Mouse (Mus musculus) left cerebral cortex, adult 8-10 months (tissue): ENCODE measurements around the gene Adra1b. TPM values are rescaled to one million over a fixed set of nuclear protein-coding genes. Genes with fewer than 3 reads are reported as not detected.

ENCODE experiments used
- DNase-seq, 2 experiments: peaks; one replicate each; pipeline ENCODE4 v3.0.0; 2022; ENCODE audit warnings: low spot score in 2 of 2
- total RNA-seq, 4 experiments: library from RNA; stranded (reverse); gene quantifications; 2 replicates each; pipeline ENCODE4 v1.2.4; 2022

Adra1b gene
- total RNA-seq, 4 experiments from 2014 or later = 25.8 to 30.3 (median 26.6) TPM

DNA sequence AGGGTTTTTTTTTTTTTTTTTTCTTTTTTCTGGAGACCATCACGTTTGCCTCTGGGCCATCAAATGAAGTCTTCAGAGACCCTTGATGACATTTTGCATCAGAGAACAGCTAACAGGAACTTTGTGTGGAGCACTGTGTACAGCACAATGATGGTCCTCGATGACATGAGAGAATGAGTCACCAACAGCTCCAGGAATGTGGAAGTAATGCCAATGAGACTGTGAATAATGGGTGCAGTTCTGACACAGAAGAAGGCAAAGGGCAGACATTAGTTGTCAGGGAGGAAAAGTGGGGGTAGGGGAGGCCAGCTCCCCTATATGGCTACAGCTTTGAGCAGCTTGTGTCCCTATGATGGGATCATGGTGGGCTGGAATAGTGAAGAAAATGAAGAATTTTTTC lies 5.7 kb downstream of the Adra1b start:
- no peak for DNase-seq

DNA sequence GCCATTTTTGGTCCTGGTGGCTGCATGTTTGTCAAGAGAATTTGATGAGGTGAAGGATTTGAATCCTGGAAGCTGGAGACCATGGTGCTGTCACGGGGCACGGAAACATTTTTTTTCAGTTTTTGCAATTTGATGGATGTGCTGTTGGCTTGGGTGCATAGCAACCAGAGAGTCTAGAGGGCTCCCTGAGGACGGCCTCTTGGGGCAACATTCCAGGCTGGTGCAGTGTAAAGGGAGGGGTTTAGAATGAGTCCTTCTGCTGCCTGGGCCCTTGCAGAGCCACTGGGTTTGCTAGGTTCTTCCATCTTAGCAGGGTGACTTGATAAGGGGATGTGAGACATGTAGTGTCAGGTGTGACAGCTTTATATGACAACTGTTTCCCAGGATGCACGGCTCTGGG lies 8.5 kb downstream of the Adra1b start:
- no peak for DNase-seq

DNA sequence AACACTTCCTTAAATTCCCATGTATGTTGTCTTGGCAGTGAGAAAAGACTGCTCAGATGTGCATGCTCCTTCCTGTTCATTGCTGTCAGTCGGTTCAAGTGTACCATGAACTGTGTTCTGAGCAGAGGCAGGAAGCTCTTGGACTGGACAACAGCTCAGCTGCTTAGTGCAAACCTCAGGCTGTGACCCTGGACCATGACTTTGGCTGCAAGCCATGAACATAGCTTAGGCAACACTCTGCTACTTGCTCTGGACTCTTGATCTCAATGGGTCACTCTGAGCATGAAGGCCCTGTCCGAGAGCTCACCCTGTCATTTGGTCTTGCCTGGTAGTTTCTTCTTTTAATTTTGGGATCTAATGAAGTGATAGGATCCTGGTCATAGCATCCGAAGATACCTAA lies 9.6 kb downstream of the Adra1b start:
- DNase-seq = no peak

DNA sequence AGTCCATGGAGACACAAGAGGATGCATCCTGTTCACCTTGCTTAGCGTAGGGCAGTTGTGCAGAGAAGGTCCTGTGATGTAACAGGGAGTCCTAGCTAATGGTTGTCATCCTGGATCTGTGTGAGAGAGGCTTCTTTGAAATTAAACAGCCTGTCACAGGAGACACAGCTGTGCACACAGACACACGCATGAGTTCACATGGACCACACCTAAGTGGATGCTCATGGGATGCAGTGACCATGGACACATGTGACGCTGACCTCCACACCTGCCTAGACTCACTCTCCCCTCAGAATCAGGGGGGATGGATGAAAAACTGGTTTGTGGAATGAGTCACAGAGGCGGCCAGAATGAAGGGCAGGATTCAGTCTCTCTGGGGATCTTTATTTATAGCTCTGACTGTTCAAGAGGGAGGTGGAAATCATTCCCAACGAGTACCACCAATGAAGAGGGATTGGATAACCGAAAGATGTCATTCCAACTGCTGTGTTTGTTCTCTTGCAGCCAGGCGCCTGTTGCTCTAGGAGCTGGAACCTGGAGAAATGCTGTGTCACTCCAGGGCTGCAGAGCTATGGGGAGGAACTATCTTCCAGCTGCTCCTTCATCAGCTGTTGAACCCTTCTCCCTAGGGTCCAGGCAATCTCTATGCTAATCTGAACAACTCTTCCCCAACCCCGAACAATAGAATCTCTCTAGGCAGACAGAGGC lies 11.6 kb downstream of the Adra1b start:
- no peak for DNase-seq

DNA sequence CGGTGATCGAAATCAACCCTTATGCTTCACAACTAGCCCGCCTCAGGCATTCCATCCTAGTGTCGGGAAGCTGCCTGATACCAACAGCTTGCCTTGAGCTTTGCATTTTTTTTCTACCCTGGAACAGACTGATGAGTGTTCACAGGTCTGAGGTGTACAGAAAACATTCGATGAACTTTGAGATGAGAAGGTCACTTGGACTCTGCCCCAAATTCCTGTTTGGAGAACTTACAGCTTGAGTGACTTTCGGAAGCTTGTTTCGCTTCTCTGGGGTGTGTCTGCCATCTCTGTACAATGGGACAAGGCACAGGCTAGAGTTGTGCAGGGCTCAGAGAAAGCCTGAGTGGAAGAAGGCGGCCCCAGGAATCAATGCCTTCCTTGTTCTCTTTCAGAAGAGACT lies 12.3 kb downstream of the Adra1b start:
- DNase-seq = no peak

DNA sequence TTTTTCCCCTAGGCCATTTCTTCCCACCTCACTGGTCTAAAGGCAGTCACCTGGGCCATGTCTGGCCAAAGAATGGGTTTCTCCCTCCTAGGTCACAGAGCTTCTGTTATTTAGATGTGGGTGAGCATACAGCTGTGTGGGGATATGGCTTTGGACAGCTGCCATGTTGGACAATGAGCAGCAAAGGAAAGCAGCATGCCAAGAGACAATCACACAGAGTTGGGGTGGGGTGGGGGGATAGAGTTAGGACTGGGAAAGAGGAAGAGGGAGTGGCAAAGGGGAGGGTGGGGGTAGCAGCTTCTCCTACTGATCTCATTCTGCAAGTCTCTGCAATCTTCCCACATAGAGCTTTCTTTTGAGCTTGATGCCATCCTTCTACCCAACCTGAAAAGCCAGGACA lies 13.4 kb downstream of the Adra1b start:
- DNase-seq = no peak

DNA sequence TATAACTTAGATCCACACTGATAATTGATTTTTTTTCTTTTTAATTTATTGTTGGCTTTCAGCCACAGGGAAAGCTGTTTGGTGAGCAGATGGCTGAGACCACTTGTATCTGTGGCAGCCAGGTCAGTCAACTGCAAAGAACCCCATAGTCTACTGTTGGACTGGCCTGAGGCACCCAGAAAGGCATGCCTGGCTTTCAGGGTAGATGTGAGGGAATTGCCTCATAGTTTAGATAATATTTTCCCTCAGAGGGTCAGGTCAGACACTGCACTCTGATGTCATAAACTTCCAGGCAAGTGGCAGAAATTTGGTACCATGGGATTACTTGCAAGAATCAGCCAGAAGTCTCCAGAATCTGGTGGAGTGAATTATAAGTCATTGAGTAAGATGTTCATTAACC lies 16.5 kb downstream of the Adra1b start:
- DNase-seq = no peak

DNA sequence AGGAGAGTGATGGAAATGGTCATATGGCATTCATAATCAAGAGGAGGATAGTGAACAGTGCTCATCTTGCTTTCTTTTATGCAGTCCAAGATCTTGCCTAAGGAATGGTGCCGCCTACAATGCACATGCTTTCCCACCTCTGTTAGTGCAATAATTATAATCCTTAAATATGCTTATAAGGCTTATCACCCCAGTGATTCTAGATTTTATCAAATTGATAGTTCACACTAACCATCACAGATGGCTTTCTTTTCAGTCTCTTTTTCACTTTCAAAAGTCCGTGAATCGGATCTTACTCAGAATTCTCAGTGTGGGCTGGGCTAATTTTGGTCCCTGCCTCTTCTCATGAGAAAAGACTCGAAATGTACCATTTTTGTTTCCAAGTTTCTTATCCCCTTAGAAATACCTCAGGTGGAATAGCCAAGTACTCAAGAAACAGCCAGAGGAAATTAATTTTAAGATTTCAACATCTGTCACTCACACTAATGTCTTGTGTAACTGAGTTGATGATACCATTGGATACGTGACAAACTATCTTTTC lies 17.3 kb downstream of the Adra1b start:
- DNase-seq = peak in 1 of 2 experiments; percentile 22

DNA sequence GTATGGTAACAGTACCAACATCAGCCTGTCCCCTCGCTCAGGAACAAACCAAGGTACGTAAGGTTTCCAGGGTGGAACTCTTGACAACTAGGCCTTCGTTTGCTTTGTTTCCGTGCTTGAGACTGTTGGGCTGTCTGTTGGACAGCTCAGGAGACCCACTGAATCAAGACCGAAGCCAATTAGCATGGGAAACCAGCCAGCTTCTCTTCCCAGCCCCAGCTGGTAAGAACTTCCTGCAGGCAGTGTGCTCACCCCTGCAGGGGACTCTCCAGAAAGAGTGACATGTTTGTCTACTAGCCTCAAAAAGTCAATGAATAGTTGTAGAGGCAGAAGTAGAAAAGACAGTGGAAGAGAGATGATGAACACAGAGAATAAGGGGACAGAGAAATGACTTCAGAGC lies 23.8 kb downstream of the Adra1b start:
- no peak for DNase-seq

DNA sequence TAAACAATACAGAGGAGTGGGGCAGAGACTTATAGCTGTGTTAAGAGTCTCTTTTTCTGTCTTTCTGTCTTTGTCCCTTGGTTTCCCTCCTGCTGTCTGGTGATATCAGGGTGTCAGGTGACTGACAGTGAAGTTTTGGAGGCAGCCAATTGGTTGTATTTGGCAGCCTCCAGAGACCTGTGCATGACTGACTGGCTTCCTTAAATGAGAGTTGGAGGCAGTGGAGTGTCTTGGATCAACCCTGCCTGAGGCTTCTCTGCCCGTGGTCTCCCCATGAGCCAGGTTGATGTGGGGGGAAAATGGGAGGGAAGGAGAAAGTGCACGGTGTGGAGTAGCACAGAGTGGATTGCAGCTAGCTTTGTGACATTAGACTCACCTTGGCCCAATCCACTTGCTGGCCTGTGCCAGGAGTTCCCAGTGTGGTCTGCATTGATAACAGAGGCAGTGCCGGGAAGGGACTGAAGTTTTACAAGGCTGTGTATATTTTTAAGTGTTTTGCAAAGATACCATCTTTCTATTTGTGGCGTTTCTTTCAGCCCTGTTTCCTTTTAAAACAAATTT lies 33.2 kb downstream of the Adra1b start:
- no peak for DNase-seq

DNA sequence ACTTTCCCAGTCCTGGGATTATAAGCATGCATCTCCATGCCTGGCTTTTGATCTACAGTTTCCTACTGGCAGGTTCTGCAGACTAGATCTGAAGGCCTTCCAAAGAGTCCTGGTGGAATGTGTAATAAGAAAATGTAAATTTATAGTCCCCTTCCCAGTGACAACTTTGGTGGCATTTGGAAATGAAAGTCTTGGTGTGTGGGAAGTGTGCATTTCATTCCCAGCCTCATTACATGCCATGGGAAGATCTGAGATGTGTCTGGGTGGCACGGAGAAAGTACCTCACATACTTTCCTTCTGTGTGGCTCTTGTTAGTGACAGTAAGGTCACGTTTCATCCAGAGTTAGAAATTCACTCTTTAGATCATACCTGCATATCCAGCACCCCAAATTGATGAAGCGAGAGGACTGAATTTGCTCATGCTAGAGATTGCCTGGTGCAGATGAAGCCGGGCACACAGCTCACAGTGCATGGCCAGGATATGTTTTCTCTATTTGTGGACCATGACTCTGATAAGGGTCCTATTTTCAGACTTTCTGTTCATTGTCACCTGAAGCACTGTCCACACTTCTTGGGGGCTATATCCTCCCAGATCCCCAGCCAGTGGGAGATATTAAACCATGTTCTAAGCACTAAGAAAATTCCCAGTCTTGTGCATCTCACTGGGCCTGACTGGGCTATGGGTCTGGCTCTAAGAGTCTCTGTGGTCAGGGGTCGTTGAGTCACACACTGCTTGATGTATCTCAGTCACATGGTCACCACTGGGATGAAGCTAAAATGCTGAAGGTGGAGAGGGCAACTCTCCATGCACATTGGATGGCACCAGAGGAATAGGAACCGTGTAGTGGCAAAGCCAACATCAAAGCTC lies 35.5 kb downstream of the Adra1b start:
- no peak for DNase-seq

DNA sequence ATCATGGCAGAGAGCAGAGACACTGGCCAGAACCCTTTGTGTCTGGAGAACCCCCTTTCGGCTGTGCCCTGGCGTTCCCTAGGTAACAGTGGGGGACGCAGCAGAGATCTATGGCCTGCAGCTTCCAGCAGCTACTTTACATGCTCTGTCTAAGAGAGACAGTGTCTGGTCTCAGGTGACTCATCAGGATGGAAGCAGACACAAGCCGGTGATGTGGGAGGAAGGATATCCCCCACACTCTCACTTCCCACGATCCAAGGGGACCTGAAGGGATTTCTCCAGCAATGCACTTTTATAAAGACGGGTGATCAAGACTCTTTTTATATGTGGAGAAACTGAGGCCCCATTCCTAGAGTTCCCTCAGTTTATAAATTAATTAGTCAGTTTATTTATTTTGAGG lies 48.0 kb downstream of the Adra1b start:
- peak in 1 of 2 experiments; percentile 47 for DNase-seq

DNA sequence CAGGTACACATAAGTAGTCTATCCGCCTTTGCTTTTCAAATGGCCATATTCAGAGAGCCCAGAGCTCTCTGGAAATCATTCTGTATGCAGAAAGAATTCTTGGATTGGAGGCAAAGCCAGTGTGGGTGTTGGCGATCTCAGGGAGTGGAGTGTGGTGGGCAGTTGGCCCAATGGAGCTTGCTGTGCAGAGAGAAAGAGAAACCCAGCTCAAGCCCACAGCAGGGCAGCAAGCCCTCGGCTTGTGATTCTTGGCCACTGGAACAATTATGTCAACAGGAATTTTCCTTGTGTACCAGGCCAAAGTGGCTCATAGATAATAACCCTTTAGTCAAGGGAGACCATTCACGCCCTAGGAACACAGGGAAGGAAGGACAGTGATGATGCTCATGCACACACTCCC lies 53.0 kb downstream of the Adra1b start:
- no peak for DNase-seq

DNA sequence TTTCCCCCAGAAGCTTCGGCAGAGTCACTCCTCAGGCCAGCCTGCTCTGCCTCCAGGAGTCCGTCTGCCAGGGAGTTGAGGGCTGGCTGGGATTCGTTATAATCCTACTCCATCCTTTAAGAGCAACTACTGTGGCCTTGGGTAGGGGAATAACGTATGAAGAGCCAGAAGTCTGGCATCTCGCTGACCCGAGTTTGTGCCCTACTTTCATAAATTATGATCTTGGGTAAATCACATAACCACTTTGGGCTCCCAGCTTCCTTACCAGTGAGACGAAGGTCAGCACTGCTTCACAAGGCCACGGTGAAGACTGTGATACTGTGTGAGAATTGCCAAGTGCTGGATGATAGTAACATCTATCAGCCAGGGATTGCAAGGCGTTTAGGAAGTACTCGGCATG lies 59.4 kb downstream of the Adra1b start:
- DNase-seq = no peak

DNA sequence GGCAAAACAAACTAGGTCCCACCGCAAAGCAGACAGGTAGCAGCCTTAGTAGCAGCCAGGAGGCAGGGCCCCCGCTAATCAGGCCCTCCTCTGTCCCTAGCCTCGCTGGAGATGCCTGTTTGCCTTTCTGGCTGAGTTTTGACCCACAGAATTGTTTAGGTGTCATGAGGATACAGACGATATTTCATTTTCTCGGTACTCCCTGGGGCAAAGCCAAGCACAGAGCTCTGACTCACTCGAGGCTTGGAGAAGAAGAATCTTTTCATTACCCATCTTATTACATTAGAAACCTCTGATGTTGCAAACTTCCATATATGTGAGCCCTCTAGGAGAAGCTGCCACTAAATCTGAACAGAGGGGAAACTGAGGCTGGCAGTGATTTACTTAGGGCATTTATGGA lies 60.5 kb downstream of the Adra1b start:
- no peak for DNase-seq

DNA sequence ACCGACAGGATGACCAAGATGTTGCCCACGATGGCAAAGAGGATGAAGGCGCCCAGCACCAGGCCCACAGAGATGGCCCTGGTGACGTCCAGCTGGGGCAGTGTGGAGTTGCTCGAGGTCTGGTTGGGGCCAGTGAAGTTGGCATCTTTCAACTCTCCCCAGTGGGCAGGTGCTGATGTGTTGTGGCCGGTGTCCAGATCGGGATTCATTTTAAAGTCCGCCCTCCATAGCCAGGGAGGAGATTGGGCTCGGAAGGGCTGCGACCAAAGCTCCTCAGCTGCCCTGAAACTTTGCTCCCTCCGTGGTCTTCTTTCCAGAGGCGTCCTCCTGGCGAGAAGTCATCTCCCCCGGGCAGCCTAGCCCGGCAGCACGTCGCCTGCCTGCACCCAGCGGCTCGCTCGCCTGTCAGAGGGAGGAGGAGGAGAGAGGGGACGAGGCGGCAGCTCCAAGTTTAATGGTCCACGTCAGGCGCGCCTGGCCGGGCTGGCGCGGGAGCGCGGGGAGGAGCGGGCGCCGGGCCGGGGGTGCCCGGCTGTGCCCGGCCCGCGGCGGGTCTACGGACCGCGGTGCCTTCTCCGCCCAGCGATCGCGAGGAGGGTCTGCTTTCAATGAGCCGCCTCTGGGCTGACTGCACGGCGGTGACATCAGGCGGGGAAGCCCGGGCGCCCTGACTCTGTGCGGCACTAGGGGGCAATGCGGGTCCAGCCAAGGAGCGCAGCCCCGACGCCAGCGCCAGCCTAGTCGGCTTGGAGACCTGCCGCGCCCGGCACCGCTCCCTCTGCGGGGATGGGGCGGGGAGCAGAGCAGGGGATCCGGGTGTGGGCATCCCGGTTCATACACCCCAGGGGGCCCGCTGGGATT lies 64.9 kb downstream of the Adra1b start:
- peak; percentile 48 to 60 for DNase-seq

DNA sequence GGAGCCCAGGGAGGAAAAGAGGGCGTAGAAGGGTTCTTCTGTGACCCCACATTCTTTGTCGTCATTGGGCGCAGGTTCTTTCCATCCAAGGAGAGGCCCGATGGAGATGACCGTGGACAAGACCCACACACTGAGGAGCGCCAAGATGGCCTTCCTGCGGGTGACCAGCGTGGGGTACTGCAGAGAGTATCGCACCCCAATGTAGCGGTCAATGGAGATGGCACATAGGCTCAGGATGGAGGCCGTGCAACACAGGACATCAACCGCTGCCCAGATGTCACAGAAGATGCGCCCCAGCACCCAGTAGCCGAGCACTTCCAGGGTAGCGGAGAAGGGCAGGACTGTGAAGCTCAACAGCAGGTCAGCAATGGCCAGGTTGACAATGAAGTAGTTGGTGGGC lies 65.6 kb downstream of the Adra1b start:
- DNase-seq = no peak

DNA sequence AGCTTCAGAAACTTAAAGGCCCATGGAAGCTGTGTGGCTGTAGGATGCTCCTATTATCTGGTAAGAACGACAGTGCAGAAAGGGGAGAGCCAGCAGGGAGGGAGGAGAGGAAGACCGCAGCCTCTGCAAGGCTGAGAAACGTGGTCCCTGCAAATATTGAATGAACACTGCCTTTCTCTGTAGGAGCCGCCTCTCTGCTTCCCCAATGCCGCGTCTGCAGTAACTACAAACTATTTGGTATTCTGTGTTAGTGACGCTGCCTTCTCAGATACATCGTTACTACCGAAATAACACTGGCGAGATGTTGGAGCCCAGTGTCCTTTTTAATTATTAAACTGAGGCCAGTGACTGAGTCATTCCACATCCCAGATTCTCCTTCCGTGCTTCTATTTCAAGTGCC lies 66.5 kb downstream of the Adra1b start:
- DNase-seq = no peak

DNA sequence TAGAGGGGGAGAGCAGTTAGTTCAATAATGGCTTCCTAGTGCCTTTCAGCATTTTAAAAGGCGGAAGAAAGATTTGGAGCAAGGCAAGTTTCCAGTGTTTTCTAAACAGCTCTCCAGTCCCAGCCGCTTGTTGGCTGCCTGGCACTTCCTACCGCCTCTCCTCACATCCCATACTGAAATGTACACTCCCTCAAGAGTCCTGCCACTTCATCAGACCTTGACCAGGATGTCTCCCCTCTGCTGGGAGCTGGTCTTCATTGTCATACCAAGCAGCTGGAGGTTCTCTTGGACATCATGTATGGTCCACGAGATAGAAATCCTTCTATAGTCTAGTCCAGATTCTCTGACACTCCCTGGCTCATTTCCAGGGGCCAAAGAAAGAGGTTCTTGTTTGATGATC lies 69.5 kb downstream of the Adra1b start:
- DNase-seq = no peak

DNA sequence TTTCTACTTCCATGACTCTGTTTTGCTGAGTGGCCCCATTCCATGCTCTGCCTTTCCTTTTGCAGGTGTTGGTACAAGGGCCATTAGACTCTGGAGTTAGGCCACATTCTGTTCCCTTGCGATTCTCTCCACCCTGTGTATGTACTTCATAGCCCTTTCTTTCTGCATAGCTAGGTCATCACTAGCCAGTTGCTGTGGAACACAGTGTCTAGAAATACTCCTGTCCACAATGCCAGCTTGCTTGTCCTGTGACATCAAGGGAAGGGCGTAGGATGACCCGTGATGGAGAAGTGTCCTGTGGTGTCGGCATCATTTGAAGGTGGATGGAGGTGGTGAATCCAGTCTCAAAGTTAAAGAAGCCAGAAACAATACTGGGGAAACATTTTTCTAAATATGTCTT lies 74.2 kb downstream of the Adra1b start:
- DNase-seq = no peak

DNA sequence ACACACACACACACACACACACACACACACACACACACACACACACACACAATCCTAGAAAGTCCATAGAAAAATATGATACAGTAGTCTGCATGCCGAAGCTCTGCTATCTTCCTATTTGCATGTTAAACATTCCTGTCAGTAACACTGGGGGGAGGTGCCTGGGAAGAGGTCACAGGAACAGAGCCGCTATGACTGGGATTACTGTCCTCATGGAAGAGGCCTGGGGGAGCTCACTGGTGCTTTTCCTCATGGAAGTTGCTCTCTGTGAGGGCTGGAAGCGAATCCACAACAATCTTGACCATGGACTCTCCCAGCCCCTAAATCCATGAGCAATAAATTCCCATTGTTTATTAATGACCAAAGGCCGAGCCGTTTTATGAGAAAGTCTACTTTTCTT lies 77.7 kb downstream of the Adra1b start:
- no peak for DNase-seq
